Mouse (Mus musculus) MEL (cell line): ENCODE results near the gene Tarm1. TPM values are rescaled to one million over a fixed set of nuclear protein-coding genes. Genes with fewer than 3 reads are reported as not detected.

Experiments
- DNase-seq: peaks from one replicate; pipeline ENCODE4 v3.0.0; 2011; ENCODE audit warnings: low read depth, low spot score
- H3K27ac ChIP-seq: 2 replicates; pipeline ENCODE4 v1.5.1; 2012; ENCODE audit warnings: low read depth, mild to moderate bottlenecking, control low read depth, low read length, moderate library complexity; ENCODE audit not compliant: control insufficient read depth
- H3K27me3 ChIP-seq, 2 experiments: fragments of 150-350 bp in 1 of 2; sonication (generic) in 1 of 2; 2 replicates each; pipeline ENCODE4 v1.6.1; 2012; ENCODE audit warnings: low read length in 2 of 2, mild to moderate bottlenecking in 2 of 2, improper control_type of control experiment in 1 of 2, moderate library complexity in 1 of 2; ENCODE audit not compliant: insufficient read depth in 2 of 2, control insufficient read depth in 1 of 2
- H3K36me3 ChIP-seq, 2 experiments: 2 replicates each; pipeline ENCODE4 v1.6.1; 2012 to 2014; ENCODE audit warnings: low read length in 2 of 2, improper control_type of control experiment in 1 of 2, inconsistent platforms in 1 of 2, mild to moderate bottlenecking in 1 of 2; ENCODE audit not compliant: insufficient read depth in 2 of 2, control insufficient read depth in 1 of 2
- H3K4me1 ChIP-seq, 2 experiments: fragments of 150-350 bp in 1 of 2; sonication (generic) in 1 of 2; 2 replicates each; pipeline ENCODE4 v1.6.1; 2012; ENCODE audit warnings: low read length in 2 of 2, improper control_type of control experiment in 1 of 2, mild to moderate bottlenecking in 1 of 2; ENCODE audit not compliant: insufficient read depth in 2 of 2, control insufficient read depth in 1 of 2
- H3K4me3 ChIP-seq, 2 experiments: fragments of 150-350 bp in 1 of 2; sonication (generic) in 1 of 2; 2 replicates each; pipeline ENCODE4 v1.5.1; 2012; ENCODE audit warnings: low read depth in 2 of 2, low read length in 2 of 2, mild to moderate bottlenecking in 2 of 2, moderate library complexity in 2 of 2, control low read depth in 1 of 2, improper control_type of control experiment in 1 of 2; ENCODE audit not compliant: control insufficient read depth in 1 of 2, insufficient read depth in 1 of 2
- H3K79me2 ChIP-seq: 2 replicates; pipeline ENCODE4 v1.6.1; 2012; ENCODE audit warnings: mild to moderate bottlenecking, low read length, moderate library complexity; ENCODE audit not compliant: control insufficient read depth, poor library complexity, insufficient read depth
- H3K9ac ChIP-seq: 2 replicates; pipeline ENCODE4 v1.6.1; 2012; ENCODE audit warnings: low read depth, mild to moderate bottlenecking, control low read depth, low read length, moderate library complexity; ENCODE audit not compliant: control insufficient read depth, poor library complexity, severe bottlenecking
- H3K9me3 ChIP-seq: fragments of 150-350 bp; sonication (generic); replicated peaks from 2 replicates; pipeline ENCODE4 v1.6.1; 2012; ENCODE audit warnings: mild to moderate bottlenecking, low read length, improper control_type of control experiment, moderate library complexity; ENCODE audit not compliant: insufficient read depth
- CHD2 ChIP-seq: IDR thresholded peaks from 2 replicates; pipeline ENCODE4 v1.6.1; 2011; ENCODE audit warnings: low read length, improper control_type of control experiment
- CTCF ChIP-seq, 3 experiments: IDR thresholded peaks in 2 of 3; conservative IDR thresholded peaks in 1 of 3; 2 replicates each; pipeline ENCODE4 v1.5.1; 2011 to 2012; ENCODE audit warnings: low read length in 3 of 3, low read depth in 2 of 3, mild to moderate bottlenecking in 2 of 3, improper control_type of control experiment in 1 of 3, inconsistent platforms in 1 of 3, mixed read lengths in 1 of 3, moderate library complexity in 1 of 3; ENCODE audit not compliant: control insufficient read depth in 1 of 3, insufficient read depth in 1 of 3, poor library complexity in 1 of 3, severe bottlenecking in 1 of 3
- ETS1 ChIP-seq: IDR thresholded peaks from 2 replicates; pipeline ENCODE4 v1.6.1; 2012; ENCODE audit warnings: low read depth, mild to moderate bottlenecking, inconsistent platforms, low read length, improper control_type of control experiment, moderate library complexity
- GATA1 ChIP-seq: IDR thresholded peaks from 2 replicates; pipeline ENCODE4 v1.6.1; 2011; ENCODE audit warnings: low read depth, low read length, improper control_type of control experiment
- MAX ChIP-seq: IDR thresholded peaks from 2 replicates; pipeline ENCODE4 v1.6.1; 2011; ENCODE audit warnings: low read length, improper control_type of control experiment
- MXI1 ChIP-seq: IDR thresholded peaks from 2 replicates; pipeline ENCODE4 v1.6.1; 2011; ENCODE audit warnings: mild to moderate bottlenecking, low read depth, low read length, improper control_type of control experiment
- MYB ChIP-seq: IDR thresholded peaks from 2 replicates; pipeline ENCODE4 v1.6.1; 2011; ENCODE audit warnings: mild to moderate bottlenecking, low read depth, low read length, improper control_type of control experiment
- MYC ChIP-seq: IDR thresholded peaks from 2 replicates; pipeline ENCODE4 v1.6.1; 2011; ENCODE audit warnings: low read depth, mild to moderate bottlenecking, low read length, improper control_type of control experiment, moderate library complexity
- NELFE ChIP-seq: IDR thresholded peaks from 2 replicates; pipeline ENCODE4 v1.6.1; 2011; ENCODE audit warnings: low read depth, low read length, improper control_type of control experiment
- NRF1 ChIP-seq: IDR thresholded peaks from 2 replicates; pipeline ENCODE4 v1.6.1; 2014; ENCODE audit warnings: low read depth, mild to moderate bottlenecking, inconsistent platforms, low read length, improper control_type of control experiment, moderate library complexity; ENCODE audit not compliant: poor library complexity, insufficient read depth, severe bottlenecking
- POLR2AphosphoS2 ChIP-seq: IDR thresholded peaks from 2 replicates; pipeline ENCODE4 v1.6.1; 2011; ENCODE audit warnings: low read length, improper control_type of control experiment
- POLR2AphosphoS5 ChIP-seq: IDR thresholded peaks from 2 replicates; pipeline ENCODE4 v1.6.1; 2012; ENCODE audit warnings: low read depth, borderline replicate concordance, mild to moderate bottlenecking, inconsistent platforms, low read length, moderate library complexity, mixed read lengths
- RAD21 ChIP-seq: IDR thresholded peaks from 2 replicates; pipeline ENCODE4 v1.6.1; 2011; ENCODE audit warnings: mild to moderate bottlenecking, low read depth, low read length, improper control_type of control experiment
- RCOR1 ChIP-seq: IDR thresholded peaks from 2 replicates; pipeline ENCODE4 v1.6.1; 2012; ENCODE audit warnings: low read depth, mild to moderate bottlenecking, inconsistent platforms, low read length, improper control_type of control experiment
- SIN3A ChIP-seq: IDR thresholded peaks from 2 replicates; pipeline ENCODE4 v1.6.1; 2012; ENCODE audit warnings: low read length, improper control_type of control experiment, inconsistent platforms
- TAL1 ChIP-seq: IDR thresholded peaks from 2 replicates; pipeline ENCODE4 v1.6.1; 2012; ENCODE audit warnings: mild to moderate bottlenecking, inconsistent platforms, low read length, moderate library complexity, mixed read lengths
- TCF12 ChIP-seq: IDR thresholded peaks from 2 replicates; pipeline ENCODE4 v1.6.1; 2014; ENCODE audit warnings: low read depth, mild to moderate bottlenecking, inconsistent platforms, low read length, improper control_type of control experiment, moderate library complexity
- USF1 ChIP-seq: IDR thresholded peaks from 2 replicates; pipeline ENCODE4 v1.6.1; 2014; ENCODE audit warnings: low read depth, mild to moderate bottlenecking, inconsistent platforms, low read length, improper control_type of control experiment, moderate library complexity
- USF2 ChIP-seq, 2 experiments: IDR thresholded peaks; 2 replicates each; pipeline ENCODE4 v1.6.1; 2011 to 2012; ENCODE audit warnings: improper control_type of control experiment in 2 of 2, low read length in 2 of 2, borderline replicate concordance in 1 of 2, inconsistent platforms in 1 of 2, low read depth in 1 of 2, mild to moderate bottlenecking in 1 of 2; ENCODE audit not compliant: insufficient read depth in 1 of 2
- ZNF384 ChIP-seq: IDR thresholded peaks from 2 replicates; pipeline ENCODE4 v1.6.1; 2012; ENCODE audit warnings: low read depth, mild to moderate bottlenecking, inconsistent platforms, low read length, improper control_type of control experiment
- polyA plus RNA-seq, 2 experiments: library from polyadenylated mRNA; stranded (reverse) in 1 of 2; unstranded in 1 of 2; fragments of >175 nt in 1 of 2; fragments of >200 nt in 1 of 2; gene quantifications; 2 replicates each; pipeline versions ENCODE4 v1.2.1 to v1.2.4; 2012; ENCODE audit warnings: low replicate concordance in 2 of 2, low read depth in 1 of 2; ENCODE audit not compliant: insufficient read length in 2 of 2, insufficient read depth in 1 of 2, missing spikeins in 1 of 2
- total RNA-seq: library from RNA; depleted of rRNA; stranded (reverse); fragments of 300-350 nt; gene quantifications from 2 replicates; pipeline ENCODE4 v1.2.3, GENCODE M21; 2012

The Tarm1 gene
- total and polyA plus RNA-seq, 3 experiments, result 1.1 to 1.7 TPM; not detected in 1

GRCm38 (mm10) chr7:3446584-3446983 is 55.8 kb downstream of the Tarm1 start:
- H3K27ac ChIP-seq, result no peak overlapping the region
- H3K9me3 ChIP-seq, result no peaks in the 10 kb centered on the region
- no peak overlapping the region for H3K4me3 ChIP-seq
- peaks cover 0 to 9% of the 10 kb centered on the region in 2 experiments; a peak in 2 of 4 replicates for H3K4me1 ChIP-seq
- H3K9ac ChIP-seq, result no peak overlapping the region
- no peaks in the 10 kb centered on the region for H3K79me2 ChIP-seq
- DNase-seq, result no peak
- H3K27me3 ChIP-seq, result no peaks in the 10 kb centered on the region
- TF ChIP-seq RCOR1 (no peak), CHD2 (no peak), TCF12 (no peak)
- peaks cover 0 to 7% of the 10 kb centered on the region in 2 experiments; a peak in 2 of 4 replicates for H3K36me3 ChIP-seq

- TF ChIP-seq NELFE (no peak), SIN3A (no peak), TCF12 (no peak), POLR2AphosphoS5 (no peak), RAD21 (no peak), RCOR1 (no peak), MAX (no peak), GATA1 (no peak), NRF1 (no peak), ETS1 (no peak), MXI1 (no peak), MYC (no peak), MYB (no peak), POLR2AphosphoS2 (no peak), USF2 (IDR thresholded peaks at IDR 0.05; ENCODE audit: borderline replicate concordance in 1 of 2, insufficient read depth in 1 of 2, low read depth in 1 of 2, low read length in 2 of 2) (no peak), TAL1 (no peak), CTCF (IDR thresholded peaks at IDR 0.05 in 2 of 3, conservative IDR thresholded peaks at IDR 0.05 in 1 of 3; ENCODE audit: control insufficient read depth in 1 of 3, insufficient read depth in 1 of 3, low read depth in 2 of 3, low read length in 3 of 3, poor library complexity in 1 of 3, severe bottlenecking in 1 of 3) (no peak), USF1 (no peak), ZNF384 (no peak)
- Histone ChIP-seq H3K4me3 (no peak overlapping the region), H3K79me2 (no peaks in the 10 kb centered on the region), H3K36me3 (peaks cover 0 to 7% of the 10 kb centered on the region in 2 experiments; a peak in 2 of 4 replicates), H3K9me3 (no peaks in the 10 kb centered on the region), H3K27ac (no peak overlapping the region), H3K27me3 (no peaks in the 10 kb centered on the region), H3K9ac (no peak overlapping the region), H3K4me1 (peaks cover 0 to 12% of the 10 kb centered on the region in 2 experiments; a peak in 2 of 4 replicates)
- no peak for DNase-seq
These were observed 57.7 kb downstream of the Tarm1 start for GRCm38 (mm10) chr7:3444678-3445077.
